Mouse (Mus musculus) thymus, postnatal 10 days (tissue): ENCODE data around the gene Hsd17b7.

Experiments
- DNase-seq, 2 experiments: peaks; one replicate each; pipeline ENCODE4 v3.0.0; 2021; ENCODE audit warnings: low spot score in 2 of 2

Gene Hsd17b7

GRCm38 (mm10) chr1:169934005-169934725 is 34.9 kb downstream of the Hsd17b7 start:
- DNase-seq = peak in 1 of 2 experiments; percentile 24

DNA sequence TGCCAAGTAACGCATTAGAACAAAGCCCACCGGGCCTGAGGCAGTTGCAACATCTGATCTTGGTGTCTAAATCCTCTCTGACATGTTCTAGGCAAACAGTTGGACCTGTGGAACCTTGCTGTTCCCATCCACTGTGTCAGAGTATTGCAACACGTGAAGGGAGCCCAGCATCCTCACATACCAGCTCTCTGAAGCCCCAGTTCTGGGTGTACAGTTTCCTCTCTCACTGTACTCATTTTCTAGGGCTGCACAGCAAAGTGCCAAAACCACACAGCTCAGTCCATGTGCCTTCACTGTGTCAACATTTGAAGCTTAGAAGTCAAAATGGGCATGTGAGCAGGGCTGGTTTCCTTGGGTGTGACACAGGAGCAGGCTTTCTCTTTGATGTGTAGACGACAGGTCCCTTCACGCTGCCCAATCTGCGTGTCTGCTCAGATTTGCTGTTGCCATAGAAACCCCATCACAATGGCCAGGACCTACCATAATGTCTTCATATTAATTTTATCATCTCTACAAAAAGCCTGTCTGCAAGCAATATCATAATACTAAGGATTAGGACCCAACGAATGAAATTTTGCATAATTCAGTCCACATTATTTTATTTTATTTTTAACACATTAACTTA is 36.8 kb downstream of the Hsd17b7 start:
- no peak for DNase-seq

DNA sequence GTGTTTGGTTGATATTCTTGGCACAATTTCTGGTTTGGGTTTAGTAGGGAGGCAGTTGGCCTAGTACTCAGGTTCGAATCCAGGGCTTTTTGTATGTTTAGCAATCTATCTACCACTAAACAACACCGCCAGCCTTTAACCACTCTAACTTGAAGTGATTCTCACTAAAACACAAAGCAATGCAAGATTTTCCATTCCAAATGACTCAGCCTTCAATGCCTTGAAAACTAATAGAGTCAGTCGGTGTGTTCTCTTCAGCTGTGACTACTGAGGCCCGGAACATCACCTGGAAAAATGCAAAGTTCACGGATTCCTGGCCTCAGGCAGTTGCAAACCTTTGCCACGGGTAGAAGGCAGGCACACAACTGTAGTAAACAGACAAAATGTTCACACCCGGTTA is 37.3 kb downstream of the Hsd17b7 start:
- DNase-seq = no peak

DNA sequence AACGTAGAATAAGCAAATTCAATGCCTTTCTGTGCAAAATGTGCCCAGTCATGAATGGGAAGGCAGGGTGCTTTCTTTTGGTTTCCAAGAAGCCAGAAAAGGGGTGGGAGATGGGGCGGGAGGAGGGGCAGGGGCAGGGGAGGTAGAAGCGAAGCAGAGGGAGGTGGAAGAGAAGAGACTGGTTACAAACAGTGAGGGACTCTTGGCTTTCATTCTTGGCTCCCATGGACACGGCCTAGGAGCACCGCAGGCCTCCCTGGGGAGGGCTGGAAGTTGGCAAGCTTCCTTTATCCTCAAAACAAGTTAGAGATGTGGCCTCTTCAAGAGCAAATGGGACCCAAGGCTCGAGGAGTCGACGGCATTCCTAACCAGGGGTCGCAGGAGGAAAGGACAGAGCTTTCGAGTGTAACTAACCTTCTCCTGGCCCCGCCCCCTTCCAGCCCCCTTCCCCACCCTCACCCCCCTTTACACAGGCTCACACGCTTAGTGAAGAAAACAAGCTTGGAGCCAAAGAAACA is 40.5 kb downstream of the Hsd17b7 start, which contains the start of gene Ccdc190:
Gene Ccdc190, plus strand, starts transcription at position 195 of the 518 bp plus-strand sequence.
- no peak for DNase-seq

GRCm38 (mm10) chr1:169927753-169928369 is 41.2 kb downstream of the Hsd17b7 start:
- no peak for DNase-seq

DNA sequence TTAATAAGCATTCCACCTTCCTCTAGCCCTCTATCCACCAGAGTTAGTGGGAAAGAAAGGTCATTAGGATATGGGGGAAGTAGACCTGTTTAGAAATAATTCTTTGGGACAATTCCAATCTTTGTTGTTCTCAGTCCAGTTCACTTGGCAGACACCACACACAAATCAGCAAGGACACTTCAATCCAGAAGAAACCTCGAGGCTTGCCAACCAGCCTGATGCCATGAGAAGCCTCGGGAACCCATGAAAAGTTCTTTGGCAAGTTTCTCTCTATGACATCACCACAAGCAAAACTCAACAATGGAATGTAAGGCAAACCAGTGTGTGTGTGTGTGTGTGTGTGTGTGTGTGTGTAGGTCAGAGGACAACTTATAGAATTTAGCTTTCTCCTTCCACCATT is 44.5 kb downstream of the Hsd17b7 start:
- DNase-seq = no peak

DNA sequence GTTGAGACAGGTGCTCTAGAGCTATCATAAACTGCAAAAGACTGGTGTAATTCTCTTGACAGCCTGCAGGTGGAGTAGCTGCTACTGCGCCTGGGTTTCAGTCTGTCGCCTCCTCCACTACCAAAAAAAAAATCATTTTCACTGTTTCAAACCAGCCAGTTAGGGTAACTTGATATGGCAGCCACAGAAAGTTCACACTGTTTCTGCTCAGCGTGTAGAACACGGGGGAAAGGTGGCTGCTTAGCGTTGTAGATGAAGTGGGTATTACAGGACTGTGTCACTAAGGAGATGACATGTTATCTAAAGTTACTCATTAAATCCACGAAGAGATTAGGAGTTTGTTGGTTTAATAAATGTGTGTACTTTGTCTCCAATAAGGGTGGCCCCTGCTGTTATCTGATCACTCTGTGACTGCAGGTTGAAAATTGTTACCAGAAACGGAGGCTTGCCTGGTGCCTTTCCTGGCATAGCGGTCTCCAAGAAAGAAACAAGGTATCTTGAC is 47.3 kb downstream of the Hsd17b7 start:
- DNase-seq = peak in 1 of 2 experiments; percentile 8

DNA sequence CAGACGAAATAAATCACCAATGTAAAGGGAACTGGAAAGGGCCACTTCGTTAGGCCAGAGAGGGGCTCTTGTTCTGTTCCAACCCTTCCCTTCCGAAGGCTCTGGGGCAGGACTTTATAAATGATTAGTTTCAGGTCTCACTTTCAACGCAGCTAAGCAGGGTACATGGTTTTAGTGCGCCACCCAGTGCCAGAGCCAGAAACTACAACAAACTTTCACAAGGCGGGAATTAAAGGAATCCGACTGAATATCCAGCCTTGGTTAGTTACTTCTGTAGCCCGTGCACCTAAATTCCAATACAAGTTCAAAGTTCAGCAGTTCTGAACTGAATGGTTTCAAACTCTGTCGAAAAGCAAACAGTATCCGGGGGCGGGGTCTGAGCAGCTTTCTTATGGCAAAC is 49.8 kb downstream of the Hsd17b7 start:
- peak; percentile 3 to 27 for DNase-seq

GRCm38 (mm10) chr1:169917998-169918397 is 51.0 kb downstream of the Hsd17b7 start:
- peak in 1 of 2 experiments; percentile 10 for DNase-seq

DNA sequence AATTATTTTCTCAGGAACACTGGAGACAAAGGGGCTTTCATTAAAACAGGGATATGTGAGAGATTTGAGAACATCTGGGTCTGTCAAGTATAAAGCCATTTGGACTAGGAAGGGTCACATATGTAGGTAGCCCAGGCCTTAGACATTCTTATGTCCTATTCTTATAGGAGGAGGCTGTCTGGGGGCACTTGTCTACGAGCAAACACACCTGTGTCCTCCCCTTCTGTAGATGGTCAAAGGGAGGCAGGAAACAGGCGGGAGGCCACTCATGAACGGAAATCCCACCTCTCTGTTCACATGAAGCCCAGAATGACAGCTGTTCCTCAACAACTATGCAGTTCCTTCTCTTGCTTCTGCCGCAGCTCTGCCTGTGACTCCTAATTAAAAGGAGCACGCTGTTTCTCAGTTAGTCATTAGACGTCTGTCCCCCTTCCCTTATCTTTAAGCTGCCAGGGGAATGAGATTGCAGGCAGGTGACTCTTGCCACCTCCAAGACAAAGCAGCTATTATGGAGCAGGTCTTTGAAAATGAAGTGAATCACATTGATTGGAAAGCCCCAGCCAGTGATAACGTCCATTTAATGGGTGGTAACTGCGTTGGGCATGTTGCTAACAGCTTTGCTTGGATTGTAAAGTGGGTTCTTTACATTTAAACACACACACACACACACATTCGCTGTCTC is 51.8 kb downstream of the Hsd17b7 start:
- no peak for DNase-seq

GRCm38 (mm10) chr1:169916659-169917058 is 52.4 kb downstream of the Hsd17b7 start:
- no peak for DNase-seq

DNA sequence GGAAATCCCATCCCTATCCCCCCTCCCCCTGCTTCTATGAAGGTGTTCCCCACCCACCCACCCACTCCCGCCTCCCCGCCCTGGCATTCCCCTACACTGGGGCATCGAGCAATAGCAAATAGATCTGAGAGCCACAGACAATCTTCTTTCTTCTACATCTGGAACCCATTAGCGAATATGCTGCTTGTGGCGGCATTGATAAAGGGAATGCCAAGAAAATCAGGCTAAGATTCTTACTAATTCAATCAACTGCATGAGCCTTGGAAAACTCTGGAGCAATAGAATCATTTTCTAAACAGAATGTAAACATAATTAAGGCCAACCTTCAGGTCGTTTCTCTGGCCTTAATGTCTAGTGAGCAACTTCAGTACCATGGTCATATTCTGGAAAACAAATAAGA is 57.5 kb downstream of the Hsd17b7 start:
- DNase-seq = no peak

DNA sequence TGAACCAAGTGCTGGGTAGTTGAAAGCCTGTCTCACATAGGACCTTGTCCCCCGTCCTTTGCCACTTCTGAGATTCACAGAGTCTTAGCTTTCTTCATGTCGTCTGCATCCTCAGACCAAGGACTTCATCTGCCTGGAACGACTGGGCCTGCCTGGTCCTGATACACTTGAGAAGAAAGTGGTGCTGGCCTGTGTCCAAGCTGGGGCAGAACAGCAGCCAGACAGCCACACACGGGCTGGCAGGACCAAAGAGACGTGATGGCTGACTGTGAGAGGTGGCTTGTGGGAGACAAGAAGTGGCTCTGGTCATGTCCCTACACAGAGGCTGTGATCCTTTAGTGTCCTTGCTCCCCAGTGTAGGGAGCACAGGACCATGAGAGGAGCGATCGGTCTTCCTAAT is 58.3 kb downstream of the Hsd17b7 start:
- DNase-seq = no peak

DNA sequence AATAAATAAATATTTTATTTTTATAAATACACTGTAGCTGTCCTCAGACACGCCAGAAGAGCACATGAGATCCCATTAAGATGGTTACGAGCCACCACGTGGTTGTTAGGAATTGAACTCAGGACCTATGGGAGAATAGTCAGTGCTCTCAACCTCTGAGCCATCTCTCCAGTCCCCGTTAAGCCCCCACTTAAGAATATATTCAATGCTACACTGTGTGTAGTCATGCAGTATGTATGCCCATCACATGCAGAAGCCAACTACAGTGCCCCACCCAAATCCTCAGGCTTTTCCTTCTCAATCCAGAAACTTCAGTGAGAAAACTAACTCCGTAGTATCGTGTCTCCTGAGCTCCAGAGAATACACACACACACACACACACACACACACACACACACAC is 59.4 kb downstream of the Hsd17b7 start:
- no peak for DNase-seq

GRCm38 (mm10) chr1:169909163-169909562 is 59.9 kb downstream of the Hsd17b7 start:
- DNase-seq = no peak

GRCm38 (mm10) chr1:169900771-169901336 is 68.2 kb downstream of the Hsd17b7 start:
- no peak for DNase-seq
